Mouse (Mus musculus): ENCODE data around the gene Tdrd3.

- TF ChIP-seq CTCF (IDR thresholded peaks at IDR 0.05; ENCODE audit: extremely low read depth, insufficient read depth, insufficient read length, insufficient replicate concordance) (no peak), POLR2A (IDR thresholded peaks at IDR 0.05; ENCODE audit: low read depth, low read length) (peak; percentile 58)
Measured at GRCm38 (mm10) chr14:87415808-87416721, at the start of gene Tdrd3.
